Mouse (Mus musculus) lung, embryonic 15.5 days (tissue): ENCODE data around the gene Mettl4. TPM values are rescaled to one million over a fixed set of nuclear protein-coding genes. Genes with fewer than 3 reads are reported as not detected.

Source experiments
- ATAC-seq: fragments of 200-750 bp; cut with Nextera tagmentation; 2 replicates; pipeline ENCODE4 v1.8.0; 2017; ENCODE audit warnings: moderate number of reproducible peaks, borderline replicate concordance; ENCODE audit not compliant: low FRiP score, low TSS enrichment; ENCODE audit errors: extremely low read depth
- H3K27ac ChIP-seq: fragments of 300-500 bp; sonication (generic); 2 replicates; pipeline ENCODE4 v1.5.1; 2015; ENCODE audit warnings: moderate library complexity, mild to moderate bottlenecking, inconsistent platforms
- H3K27me3 ChIP-seq: fragments of 300-500 bp; sonication (generic); 2 replicates; pipeline ENCODE4 v1.6.1; 2015; ENCODE audit warnings: inconsistent platforms
- H3K36me3 ChIP-seq: fragments of 300-500 bp; sonication (generic); 2 replicates; pipeline ENCODE4 v1.6.1; 2015; ENCODE audit warnings: inconsistent platforms
- H3K4me1 ChIP-seq: fragments of 300-500 bp; sonication (generic); 2 replicates; pipeline ENCODE4 v1.6.1; 2015; ENCODE audit warnings: inconsistent platforms
- H3K4me2 ChIP-seq: fragments of 300-500 bp; sonication (generic); 2 replicates; pipeline ENCODE4 v1.6.1; 2015; ENCODE audit warnings: inconsistent platforms, mild to moderate bottlenecking, moderate library complexity
- H3K4me3 ChIP-seq: fragments of 300-500 bp; sonication (generic); 2 replicates; pipeline ENCODE4 v1.5.1; 2015; ENCODE audit warnings: mild to moderate bottlenecking, inconsistent platforms
- H3K9ac ChIP-seq: fragments of 300-500 bp; sonication (generic); 2 replicates; pipeline ENCODE4 v1.6.1; 2015; ENCODE audit warnings: inconsistent platforms
- H3K9me3 ChIP-seq: fragments of 300-500 bp; sonication (generic); 2 replicates; pipeline ENCODE4 v1.6.1; 2016; ENCODE audit warnings: inconsistent platforms
- WGBS: fragments of 180-500 bp; shearing (Covaris S2); methylation state at CpG from one replicate; pipeline ENCODE4 v1.1.7; 2015; 5-methylcytosine and 5-hydroxymethylcytosine counted together
- polyA plus RNA-seq: library from polyadenylated mRNA; unstranded; fragments of >200 nt; fragmentation: Nextera tagmentation; extraction: Ambion mirVana; gene quantifications from 2 replicates; pipeline ENCODE4 v1.2.1, GENCODE M21; 2015

The Mettl4 gene
- polyA plus RNA-seq, 1 experiment from 2014 or later = 21.6 TPM

DNA sequence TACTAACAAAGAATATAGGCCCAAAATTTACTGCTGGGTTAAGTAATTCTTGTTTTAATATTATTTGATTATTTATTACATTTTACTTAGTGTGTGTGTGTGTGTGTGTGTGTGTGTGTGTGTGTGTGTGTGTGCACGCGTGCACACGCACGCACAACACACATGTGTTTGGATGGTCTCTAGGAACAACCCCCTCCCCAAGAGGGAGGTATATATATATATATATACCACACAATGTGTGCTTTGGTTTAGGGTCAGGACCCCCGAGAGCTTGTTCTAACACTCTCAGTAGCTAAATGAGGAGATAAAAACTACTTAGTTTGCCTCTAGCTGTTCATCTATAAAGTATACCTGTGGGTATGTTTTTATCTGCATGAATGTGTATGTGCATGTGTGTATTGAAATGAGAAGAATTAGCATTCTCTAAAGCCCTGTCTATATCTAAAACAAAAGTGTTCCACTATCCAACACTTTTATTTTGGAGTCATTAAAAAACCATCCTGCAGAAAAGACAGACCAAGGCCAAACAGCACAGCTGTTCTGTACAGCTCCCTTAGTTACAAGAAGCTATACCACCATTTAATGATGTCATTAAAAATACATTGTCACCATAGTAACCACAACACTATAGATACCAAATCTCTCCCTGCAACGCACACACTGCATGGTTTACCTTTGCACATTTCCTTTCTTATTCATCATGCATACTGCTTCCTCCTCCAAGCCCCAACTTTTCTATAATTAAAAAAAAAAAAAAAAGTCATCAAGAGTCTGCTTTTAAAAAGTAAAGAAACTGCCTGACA, 76.1 kb downstream of the Mettl4 start:
- ATAC-seq = no peak
- Histone ChIP-seq H3K4me1 (no peaks in the 10 kb centered on the region), H3K27me3 (no peaks in the 10 kb centered on the region), H3K27ac (no peak overlapping the region), H3K4me2 (no peak overlapping the region), H3K9me3 (no peaks in the 10 kb centered on the region), H3K9ac (no peak overlapping the region), H3K4me3 (no peak overlapping the region), H3K36me3 (no peaks in the 10 kb centered on the region)
- 81% methylated on average over 6 of the region's 6 CpGs for WGBS
